Mouse (Mus musculus) stomach, embryonic 14.5 days (tissue): ENCODE measurements at regions not wholly inside any gene's neighbourhood (a gene's known extent, or its start where the extent isn't known, plus 50 kb on each side); places are given as distances from the start of the nearest gene placed in this dataset.
"Not testable (repeated sequence)": the region's sequence is repeated elsewhere in the genome, so short reads cannot be mapped to it uniquely, and the experiment has no call there.

Experiments used
- ATAC-seq: fragments of 200-750 bp; cut with Nextera tagmentation; 2 replicates; pipeline ENCODE4 v1.8.0; 2017; ENCODE audit warnings: low read depth, moderate TSS enrichment; ENCODE audit not compliant: insufficient number of reproducible peaks, insufficient read depth, low FRiP score
- H3K27ac ChIP-seq: fragments of 300-500 bp; sonication (generic); 2 replicates; pipeline ENCODE4 v1.5.1; 2014; ENCODE audit warnings: mild to moderate bottlenecking, low read length, moderate library complexity, mixed read lengths
- H3K27me3 ChIP-seq: fragments of 300-500 bp; sonication (generic); 2 replicates; pipeline ENCODE4 v1.6.1; 2014; ENCODE audit warnings: low read length, control low read depth, mixed read lengths; ENCODE audit not compliant: control insufficient read depth, insufficient read depth
- H3K36me3 ChIP-seq: fragments of 300-500 bp; sonication (generic); 2 replicates; pipeline ENCODE4 v1.6.1; 2014; ENCODE audit warnings: mild to moderate bottlenecking, control low read depth, low read length, moderate library complexity, mixed read lengths; ENCODE audit not compliant: control insufficient read depth, insufficient read depth
- H3K4me1 ChIP-seq: fragments of 300-500 bp; sonication (generic); 2 replicates; pipeline ENCODE4 v1.6.1; 2014; ENCODE audit warnings: low read length, control low read depth, mixed read lengths; ENCODE audit not compliant: control insufficient read depth, insufficient read depth
- H3K4me2 ChIP-seq: fragments of 300-500 bp; sonication (generic); replicated peaks from 2 replicates; pipeline ENCODE4 v1.6.1; 2014; ENCODE audit warnings: low read depth, low read length, control low read depth
- H3K4me3 ChIP-seq: fragments of 300-500 bp; sonication (generic); 2 replicates; pipeline ENCODE4 v1.5.1; 2014; ENCODE audit warnings: low read depth, low read length, control low read depth
- H3K9ac ChIP-seq: fragments of 300-500 bp; sonication (generic); replicated peaks from 2 replicates; pipeline ENCODE4 v1.6.1; 2014; ENCODE audit warnings: low read depth, mild to moderate bottlenecking, control low read depth, low read length, moderate library complexity, mixed read lengths
- H3K9me3 ChIP-seq: fragments of 300-500 bp; sonication (generic); 2 replicates; pipeline ENCODE4 v1.6.1; 2016; ENCODE audit warnings: low read depth, low read length, control low read depth; ENCODE audit not compliant: control insufficient read depth
- WGBS: fragments of 180-500 bp; shearing (Covaris S2); extraction: QIAGEN DNeasy Blood & Tissue Kit; methylation state at CpG from one replicate; pipeline ENCODE4 v1.1.7; 2014; 5-methylcytosine and 5-hydroxymethylcytosine counted together

- H3K36me3 ChIP-seq, H3K4me3 ChIP-seq, H3K9ac ChIP-seq, H3K27ac ChIP-seq, H3K9me3 ChIP-seq, H3K27me3 ChIP-seq, H3K4me1 ChIP-seq, H3K4me2 ChIP-seq: not testable (repeated sequence)
- 62% methylated on average over 2 of the region's 3 CpGs for WGBS
- peak; percentile 93 for ATAC-seq
Observed at GRCm38 (mm10) chr16:3114473-3115335, 476.1 kb upstream of the Olfr161 start.

GRCm38 (mm10) chr16:3115336-3116112, 475.3 kb upstream of the Olfr161 start:
- 76% methylated on average over 8 of the region's 9 CpGs for WGBS
- H3K9ac ChIP-seq: not testable (repeated sequence)

GRCm38 (mm10) chr16:3116113-3116511, 474.7 kb upstream of the Olfr161 start:
- H3K4me1 ChIP-seq, H3K27me3 ChIP-seq, H3K4me3 ChIP-seq, H3K27ac ChIP-seq, H3K4me2 ChIP-seq, H3K9me3 ChIP-seq, H3K9ac ChIP-seq, H3K36me3 ChIP-seq: not testable (repeated sequence)
- WGBS: 77% methylated on average over 2 of the region's 3 CpGs
- ATAC-seq: 0 out of 2 replicates have a peak, but pooled peaks have one; percentile 47

More at GRCm38 (mm10) chr16:3115336-3116112, 475.3 kb upstream of the Olfr161 start:
- H3K4me2 ChIP-seq, H3K27me3 ChIP-seq, H3K27ac ChIP-seq, H3K4me3 ChIP-seq, H3K36me3 ChIP-seq, H3K4me1 ChIP-seq, H3K9me3 ChIP-seq: not testable (repeated sequence)
- peak; percentile 71 for ATAC-seq

GRCm38 (mm10) chr16:3121216-3121615, 469.6 kb upstream of the Olfr161 start:
- not testable (repeated sequence) for H3K27ac ChIP-seq, H3K4me1 ChIP-seq, H3K4me2 ChIP-seq, ATAC-seq, H3K9ac ChIP-seq, H3K4me3 ChIP-seq, H3K36me3 ChIP-seq, H3K9me3 ChIP-seq, H3K27me3 ChIP-seq

GRCm38 (mm10) chr16:3122145-3122860, 468.5 kb upstream of the Olfr161 start:
- not testable (repeated sequence) for H3K36me3 ChIP-seq, H3K27ac ChIP-seq, H3K27me3 ChIP-seq, H3K4me2 ChIP-seq, H3K9me3 ChIP-seq, H3K4me1 ChIP-seq, H3K9ac ChIP-seq, H3K4me3 ChIP-seq
- ATAC-seq: 0 out of 2 replicates have a peak, but pooled peaks have one; percentile 54
- WGBS: 55% methylated on average over 4 of the region's 6 CpGs

- not testable (repeated sequence) for H3K27me3 ChIP-seq, H3K9ac ChIP-seq, H3K4me3 ChIP-seq, H3K4me1 ChIP-seq, H3K4me2 ChIP-seq, H3K36me3 ChIP-seq, H3K9me3 ChIP-seq, H3K27ac ChIP-seq
- 0 out of 2 replicates have a peak, but pooled peaks have one; percentile 25 for ATAC-seq
- WGBS: 60% methylated on average over 8 of the region's 8 CpGs
Observed at GRCm38 (mm10) chr16:3122861-3123477, 467.9 kb upstream of the Olfr161 start.

GRCm38 (mm10) chr16:3127317-3127716, 463.5 kb upstream of the Olfr161 start:
- H3K4me1 ChIP-seq, H3K36me3 ChIP-seq, H3K9me3 ChIP-seq, H3K9ac ChIP-seq, H3K4me2 ChIP-seq, H3K27me3 ChIP-seq, H3K27ac ChIP-seq, H3K4me3 ChIP-seq: not testable (repeated sequence)
- 0 out of 2 replicates have a peak, but pooled peaks have one; percentile 56 for ATAC-seq
- 39% methylated on average over 2 of the region's 2 CpGs for WGBS
